Mouse (Mus musculus) ES-Bruce4 (cell line): ENCODE data around the gene Olfr1360. TPM values are rescaled to one million over a fixed set of nuclear protein-coding genes. Genes with fewer than 3 reads are reported as not detected.

ENCODE experiments used
- H3K27ac ChIP-seq: 2 replicates; pipeline ENCODE4 v1.5.1; 2012; ENCODE audit warnings: low read length, inconsistent platforms; ENCODE audit not compliant: insufficient read depth
- H3K27me3 ChIP-seq: 2 replicates; pipeline ENCODE4 v1.6.1; 2012; ENCODE audit warnings: mild to moderate bottlenecking, low read length, inconsistent platforms; ENCODE audit not compliant: control insufficient read depth, poor library complexity, insufficient read depth, severe bottlenecking
- H3K36me3 ChIP-seq: 2 replicates; pipeline ENCODE4 v1.6.1; 2012; ENCODE audit warnings: inconsistent platforms, mild to moderate bottlenecking, low read length, moderate library complexity; ENCODE audit not compliant: control insufficient read depth, poor library complexity, insufficient read depth, severe bottlenecking
- H3K4me1 ChIP-seq: one replicate; pipeline ENCODE4 v1.8.1; 2011; ENCODE audit warnings: low read length; ENCODE audit not compliant: control insufficient read depth, insufficient read depth
- H3K4me3 ChIP-seq: 2 replicates; pipeline ENCODE4 v1.5.1; 2011; ENCODE audit warnings: low read depth, mild to moderate bottlenecking, low read length
- H3K9ac ChIP-seq: 2 replicates; pipeline ENCODE4 v1.6.1; 2012; ENCODE audit warnings: low read depth, mild to moderate bottlenecking, inconsistent platforms; ENCODE audit not compliant: poor library complexity, severe bottlenecking
- H3K9me3 ChIP-seq: replicated peaks from 2 replicates; pipeline ENCODE4 v1.6.1; 2012; ENCODE audit warnings: mild to moderate bottlenecking, low read length, inconsistent platforms; ENCODE audit not compliant: control insufficient read depth, poor library complexity, insufficient read depth, severe bottlenecking
- CTCF ChIP-seq: IDR thresholded peaks from one replicate; pipeline ENCODE4 v1.8.1; 2011; ENCODE audit warnings: low read depth, low read length
- EP300 ChIP-seq: IDR thresholded peaks from 2 replicates; pipeline ENCODE4 v1.6.1; 2011; ENCODE audit warnings: low read depth, low read length; ENCODE audit not compliant: insufficient read depth
- POLR2A ChIP-seq: IDR thresholded peaks from one replicate; pipeline ENCODE4 v1.8.1; 2011; ENCODE audit warnings: low read length; ENCODE audit not compliant: insufficient read depth
- polyA plus RNA-seq: library from polyadenylated mRNA; stranded (reverse); fragments of >200 nt; gene quantifications from 2 replicates; pipeline ENCODE4 v1.2.4, GENCODE M21; 2011; ENCODE audit warnings: low read depth; ENCODE audit not compliant: missing spikeins, insufficient read depth, insufficient read length

Olfr1360 gene
- polyA plus RNA-seq, 1 experiment = not detected

- Histone ChIP-seq H3K27ac (no peak within 1 kb of the TSS), H3K4me1 (no peaks in the 10 kb centered on the region), H3K9me3 (no peaks in the 10 kb centered on the region), H3K36me3 (no peaks in the 10 kb centered on the region), H3K27me3 (no peaks in the 10 kb centered on the region), H3K9ac (no peak within 1 kb of the TSS), H3K4me3 (no peak within 1 kb of the TSS)
- TF ChIP-seq CTCF (no peak), EP300 (no peak), POLR2A (no peak)
These were observed 13.9 kb downstream of the Olfr1360 start, which contains the start of gene Olfr1361 for GRCm38 (mm10) chr13:21663286-21663685. Gene Olfr1361 (minus strand): TSS chr13:21663386.

GRCm38 (mm10) chr13:21642418-21642817, 34.8 kb downstream of the Olfr1360 start, which contains the start of gene Olfr11:
Gene Olfr11 (minus strand): TSS chr13:21642518.
- H3K4me1 ChIP-seq = no peaks in the 10 kb centered on the region
- no peaks in the 10 kb centered on the region for H3K9me3 ChIP-seq
- no peak within 1 kb of the TSS for H3K9ac ChIP-seq
- H3K4me3 ChIP-seq = no peak within 1 kb of the TSS
- no peaks in the 10 kb centered on the region for H3K27me3 ChIP-seq
- TF ChIP-seq CTCF (no peak), POLR2A (no peak), EP300 (no peak)
- H3K36me3 ChIP-seq = no peaks in the 10 kb centered on the region
- H3K27ac ChIP-seq = no peak within 1 kb of the TSS

Other genes starting within 250 kb of the Olfr1360 start
- gene Pgbd1, start 236.3 kb downstream of the Olfr1360 start, polyA plus RNA-seq = 3.4 and 3.6 TPM in 2 replicates
- gene Zscan26, start 223.7 kb downstream of the Olfr1360 start, polyA plus RNA-seq = 39.0 and 42.6 TPM in 2 replicates
- gene Nkapl, start 208.9 kb downstream of the Olfr1360 start, polyA plus RNA-seq = 0.55 TPM in 1 of 2 replicates, not detected in the other
- 0.58 and 0.59 TPM in 2 replicates for gene Zkscan4, start 198.5 kb downstream of the Olfr1360 start, polyA plus RNA-seq
- gene Gm10065, start 198.0 kb downstream of the Olfr1360 start, polyA plus RNA-seq = not detected in 2 replicates
- gene AK157302, start 182.2 kb downstream of the Olfr1360 start, polyA plus RNA-seq = 0.52 TPM in 1 of 2 replicates, not detected in the other
- 3.2 and 7.4 TPM in 2 replicates for gene Gm11273, start 176.0 kb downstream of the Olfr1360 start, polyA plus RNA-seq
- 15.2 and 16.1 TPM in 2 replicates for gene Zkscan8, start 146.3 kb downstream of the Olfr1360 start, polyA plus RNA-seq
- not detected in 2 replicates for gene Olfr1366, start 134.6 kb downstream of the Olfr1360 start, polyA plus RNA-seq
- 0.15 and 0.23 TPM in 2 replicates for gene Olfr1535, start 117.5 kb downstream of the Olfr1360 start, polyA plus RNA-seq
- not detected in 2 replicates for gene Olfr1364, start 95.6 kb downstream of the Olfr1360 start, polyA plus RNA-seq
- not detected in 2 replicates for gene Olfr1362, start 63.4 kb downstream of the Olfr1360 start, polyA plus RNA-seq
- gene Olfr11, start 34.9 kb downstream of the Olfr1360 start, polyA plus RNA-seq = not detected in 2 replicates
- gene Olfr1361, start 14.0 kb downstream of the Olfr1360 start, polyA plus RNA-seq = not detected in 2 replicates
- not detected in 2 replicates for gene Olfr1359, start 20.7 kb upstream of the Olfr1360 start, polyA plus RNA-seq
- gene Hist1h2bl, start 38.7 kb upstream of the Olfr1360 start, polyA plus RNA-seq = 25.5 and 27.2 TPM in 2 replicates
- 3.6 TPM in 1 of 2 replicates, not detected in the other for gene Hist1h2ai, start 39.0 kb upstream of the Olfr1360 start, polyA plus RNA-seq
- gene Hist1h3h, start 40.3 kb upstream of the Olfr1360 start, polyA plus RNA-seq = 25.3 and 31.8 TPM in 2 replicates
- 14.2 and 21.7 TPM in 2 replicates for gene Hist1h2bm, start 44.6 kb upstream of the Olfr1360 start, polyA plus RNA-seq
- 8.2 and 13.4 TPM in 2 replicates for gene Hist1h4j, start 57.7 kb upstream of the Olfr1360 start, polyA plus RNA-seq
- 16.3 and 17.1 TPM in 2 replicates for gene Hist1h4k, start 73.1 kb upstream of the Olfr1360 start, polyA plus RNA-seq
- 6.7 and 7.5 TPM in 2 replicates for gene Hist1h2ak, start 76.4 kb upstream of the Olfr1360 start, polyA plus RNA-seq
- 19.3 and 20.7 TPM in 2 replicates for gene Hist1h2bn, start 76.7 kb upstream of the Olfr1360 start, polyA plus RNA-seq
- gene Hist1h1b, start 103.2 kb upstream of the Olfr1360 start, polyA plus RNA-seq = 7.4 and 9.2 TPM in 2 replicates
- not detected in 2 replicates for gene Hist1h3i, start 106.0 kb upstream of the Olfr1360 start, polyA plus RNA-seq
- gene Hist1h2an, start 109.8 kb upstream of the Olfr1360 start, polyA plus RNA-seq = not detected in 2 replicates
- gene Hist1h2bp, start 110.1 kb upstream of the Olfr1360 start, polyA plus RNA-seq = 2.5 TPM in 1 of 2 replicates, not detected in the other
- gene Hist1h2bq, start 132.8 kb upstream of the Olfr1360 start, polyA plus RNA-seq = 16.9 and 28.4 TPM in 2 replicates
- not detected in 2 replicates for gene Hist1h2ao, start 133.1 kb upstream of the Olfr1360 start, polyA plus RNA-seq
- gene Hist1h4m, start 134.3 kb upstream of the Olfr1360 start, polyA plus RNA-seq = 12.0 and 17.7 TPM in 2 replicates
- gene Hist1h4n, start 154.8 kb upstream of the Olfr1360 start, polyA plus RNA-seq = 16.5 and 26.2 TPM in 2 replicates
- gene Hist1h2ap, start 156.1 kb upstream of the Olfr1360 start, polyA plus RNA-seq = 47.5 and 51.1 TPM in 2 replicates
- 18.1 and 27.4 TPM in 2 replicates for gene Hist1h2br, start 156.3 kb upstream of the Olfr1360 start, polyA plus RNA-seq